Mouse (Mus musculus) kidney, embryonic 15.5 days (tissue): ENCODE results near the gene Ppm1e. TPM values are rescaled to one million over a fixed set of nuclear protein-coding genes. Genes with fewer than 3 reads are reported as not detected.

Experiments
- ATAC-seq: fragments of 200-750 bp; cut with Nextera tagmentation; replicated peaks from 2 replicates; pipeline ENCODE4 v1.8.0; 2017; ENCODE audit warnings: moderate TSS enrichment; ENCODE audit not compliant: low FRiP score
- H3K27ac ChIP-seq: fragments of 300-500 bp; sonication (generic); 2 replicates; pipeline ENCODE4 v1.5.1; 2015; ENCODE audit warnings: mild to moderate bottlenecking, inconsistent platforms
- H3K27me3 ChIP-seq: fragments of 300-500 bp; sonication (generic); 2 replicates; pipeline ENCODE4 v1.6.1; 2015; ENCODE audit warnings: inconsistent platforms
- H3K36me3 ChIP-seq: fragments of 300-500 bp; sonication (generic); 2 replicates; pipeline ENCODE4 v1.6.1; 2015; ENCODE audit warnings: inconsistent platforms
- H3K4me1 ChIP-seq: fragments of 300-500 bp; sonication (generic); 2 replicates; pipeline ENCODE4 v1.6.1; 2015; ENCODE audit warnings: inconsistent platforms
- H3K4me2 ChIP-seq: fragments of 300-500 bp; sonication (generic); 2 replicates; pipeline ENCODE4 v1.6.1; 2015; ENCODE audit warnings: moderate library complexity, mild to moderate bottlenecking, inconsistent platforms
- H3K4me3 ChIP-seq: fragments of 300-500 bp; sonication (generic); replicated peaks from 2 replicates; pipeline ENCODE4 v1.5.1; 2015; ENCODE audit warnings: mild to moderate bottlenecking, inconsistent platforms
- H3K9ac ChIP-seq: fragments of 300-500 bp; sonication (generic); 2 replicates; pipeline ENCODE4 v1.6.1; 2015; ENCODE audit warnings: mild to moderate bottlenecking, inconsistent platforms
- H3K9me3 ChIP-seq: fragments of 300-500 bp; sonication (generic); replicated peaks from 2 replicates; pipeline ENCODE4 v1.6.1; 2016; ENCODE audit warnings: inconsistent platforms
- WGBS: fragments of 180-500 bp; shearing (Covaris S2); methylation state at CpG from one replicate; pipeline ENCODE4 v1.1.7; 2015; ENCODE audit warnings: mixed read lengths; 5-methylcytosine and 5-hydroxymethylcytosine counted together
- polyA plus RNA-seq: library from polyadenylated mRNA; unstranded; fragments of >200 nt; fragmentation: Nextera tagmentation; extraction: Ambion mirVana; gene quantifications from 2 replicates; pipeline ENCODE4 v1.2.1, GENCODE M21; 2015

The Ppm1e gene
- polyA plus RNA-seq, 1 experiment from 2014 or later, result 2.9 TPM

DNA sequence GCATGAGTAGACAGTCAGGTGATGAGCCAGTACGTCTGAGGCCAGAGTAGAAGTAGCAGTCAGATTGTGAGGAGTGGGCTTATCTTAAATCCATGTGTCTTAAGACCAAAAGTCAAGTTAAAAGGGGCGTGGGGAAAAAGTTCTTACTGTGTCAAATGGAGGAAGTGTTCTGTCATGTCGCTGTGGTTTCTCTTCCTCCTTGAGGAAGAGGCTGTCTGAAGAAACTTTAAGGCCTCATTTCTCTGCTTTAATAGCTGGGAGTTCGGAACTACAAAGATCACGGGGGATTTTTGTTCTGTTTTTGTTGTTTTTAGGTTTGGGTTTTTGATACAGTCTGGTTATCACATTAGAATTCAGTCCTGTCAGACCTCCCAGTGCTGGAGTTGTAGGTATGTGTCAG lies 146.5 kb downstream of the Ppm1e start:
- H3K4me2 ChIP-seq, result no peak overlapping the region
- WGBS, result 77% methylated on average over 5 of the region's 5 CpGs

More for the DNA sequence above, 146.5 kb downstream of the Ppm1e start:
- Histone ChIP-seq H3K4me3 (no peak overlapping the region), H3K36me3 (peaks cover 40% of the 10 kb centered on the region), H3K27ac (no peak overlapping the region), H3K4me1 (no peaks in the 10 kb centered on the region), H3K27me3 (no peaks in the 10 kb centered on the region), H3K9ac (no peak overlapping the region), H3K9me3 (no peaks in the 10 kb centered on the region)
- no peak for ATAC-seq

Other genes with a start within 250 kb of the Ppm1e start
- gene Ska2, start 249.8 kb downstream of the Ppm1e start, polyA plus RNA-seq, result 61.0 and 66.0 TPM in 2 replicates
- 29.1 and 33.4 TPM in 2 replicates for gene Trim37, start 231.9 kb downstream of the Ppm1e start, polyA plus RNA-seq
- 8.3 and 9.1 TPM in 2 replicates for gene Rad51c, start 45.9 kb upstream of the Ppm1e start, polyA plus RNA-seq
- 0.60 and 0.65 TPM in 2 replicates for gene Tex14, start 46.0 kb upstream of the Ppm1e start, polyA plus RNA-seq
- gene Gm11492, start 207.6 kb upstream of the Ppm1e start, polyA plus RNA-seq, result not detected in 2 replicates
- 54.7 and 60.8 TPM in 2 replicates for gene Sept4, start 209.9 kb upstream of the Ppm1e start, polyA plus RNA-seq
- gene Mtmr4, start 233.1 kb upstream of the Ppm1e start, polyA plus RNA-seq, result 38.5 and 39.4 TPM in 2 replicates